Mouse (Mus musculus) retina, postnatal 1 day (tissue): ENCODE measurements around the gene Cox17.

Experiments
- DNase-seq: peaks from one replicate; pipeline ENCODE4 v3.0.0-alpha.2; 2012

Cox17 gene

GRCm38 (mm10) chr16:38349881-38350280 lies 3.1 kb downstream of the Cox17 start:
- no peak for DNase-seq

GRCm38 (mm10) chr16:38350361-38350855 lies 3.6 kb downstream of the Cox17 start:
- no peak for DNase-seq

GRCm38 (mm10) chr16:38350939-38351338 lies 4.1 kb downstream of the Cox17 start:
- DNase-seq: no peak

GRCm38 (mm10) chr16:38352031-38352430 lies 5.2 kb downstream of the Cox17 start:
- DNase-seq: no peak

- no peak for DNase-seq
Measured at GRCm38 (mm10) chr16:38352851-38353250, 6.1 kb downstream of the Cox17 start.

- DNase-seq: no peak
Measured at GRCm38 (mm10) chr16:38353642-38354041, 6.9 kb downstream of the Cox17 start.

GRCm38 (mm10) chr16:38354185-38354913 lies 7.6 kb downstream of the Cox17 start:
- no peak for DNase-seq

GRCm38 (mm10) chr16:38358256-38358812 lies 11.5 kb downstream of the Cox17 start:
- no peak for DNase-seq

GRCm38 (mm10) chr16:38359241-38359640 lies 12.4 kb downstream of the Cox17 start:
- DNase-seq: no peak

- DNase-seq: no peak
Measured at GRCm38 (mm10) chr16:38359857-38360256, 13.1 kb downstream of the Cox17 start.

- peak; percentile 59 for DNase-seq
Measured at GRCm38 (mm10) chr16:38360317-38360716, 13.5 kb downstream of the Cox17 start.

- no peak for DNase-seq
Measured at GRCm38 (mm10) chr16:38361933-38362332, 15.1 kb downstream of the Cox17 start, which contains the start of gene Popdc2. Popdc2 (plus strand) TSS chr16:38362209.

GRCm38 (mm10) chr16:38362493-38363255 lies 15.9 kb downstream of the Cox17 start:
- no peak for DNase-seq

GRCm38 (mm10) chr16:38363256-38363595 lies 16.4 kb downstream of the Cox17 start:
- no peak for DNase-seq

- DNase-seq: no peak
Measured at GRCm38 (mm10) chr16:38363657-38364056, 16.9 kb downstream of the Cox17 start.

- no peak for DNase-seq
Measured at GRCm38 (mm10) chr16:38365390-38365789, 18.6 kb downstream of the Cox17 start.

GRCm38 (mm10) chr16:38366231-38366630 lies 19.4 kb downstream of the Cox17 start:
- DNase-seq: no peak

- peak; percentile 66 for DNase-seq
Measured at GRCm38 (mm10) chr16:38368336-38368735, 21.5 kb downstream of the Cox17 start.

GRCm38 (mm10) chr16:38369000-38369399 lies 22.2 kb downstream of the Cox17 start:
- DNase-seq: no peak

- no peak for DNase-seq
Measured at GRCm38 (mm10) chr16:38369431-38369830, 22.6 kb downstream of the Cox17 start.

- DNase-seq: no peak
Measured at GRCm38 (mm10) chr16:38369992-38370484, 23.2 kb downstream of the Cox17 start.

GRCm38 (mm10) chr16:38370633-38371374 lies 24.0 kb downstream of the Cox17 start:
- DNase-seq: no peak
